Mouse (Mus musculus) CH12.LX (cell line): ENCODE results near the gene Nr2e3. TPM values are rescaled to one million over a fixed set of nuclear protein-coding genes. Genes with fewer than 3 reads are reported as not detected.

Experiments used
- DNase-seq: peaks from one replicate; pipeline ENCODE4 v3.0.0-alpha.2; 2013; ENCODE audit errors: extremely low read depth
- H3K27ac ChIP-seq: 2 replicates; pipeline ENCODE4 v1.5.1; 2012; ENCODE audit warnings: low read depth, mild to moderate bottlenecking, control low read depth, moderate library complexity; ENCODE audit not compliant: insufficient read depth
- H3K27me3 ChIP-seq: replicated peaks from 2 replicates; pipeline ENCODE3; 2012; ENCODE audit warnings: inconsistent platforms
- H3K36me3 ChIP-seq, 2 experiments: replicated peaks in 1 of 2; 2 replicates each; pipeline versions ENCODE3 to v1.6.1; 2012; ENCODE audit warnings: inconsistent platforms in 1 of 2, low read length in 1 of 2, mild to moderate bottlenecking in 1 of 2, mixed read lengths in 1 of 2, moderate library complexity in 1 of 2; ENCODE audit not compliant: control insufficient read depth in 1 of 2, insufficient read depth in 1 of 2
- H3K4me1 ChIP-seq, 2 experiments: 2 replicates each; pipeline ENCODE4 v1.6.1; 2012; ENCODE audit warnings: inconsistent platforms in 1 of 2, moderate library complexity in 1 of 2; ENCODE audit not compliant: insufficient read depth in 2 of 2, control insufficient read depth in 1 of 2
- H3K4me2 ChIP-seq: 2 replicates; pipeline ENCODE4 v1.6.1; 2012; ENCODE audit warnings: low read depth, mild to moderate bottlenecking, control low read depth; ENCODE audit not compliant: poor library complexity, insufficient read depth, severe bottlenecking
- H3K4me3 ChIP-seq, 3 experiments: fragments of 150-350 bp in 1 of 3; sonication (generic) in 1 of 3; replicated peaks in 1 of 3; 2 replicates each; pipeline versions ENCODE3 to v1.5.1; 2011 to 2012; ENCODE audit warnings: low read depth in 2 of 3, low read length in 2 of 3, mild to moderate bottlenecking in 2 of 3, moderate library complexity in 2 of 3, control low read depth in 1 of 3, improper control_type of control experiment in 1 of 3, inconsistent platforms in 1 of 3, mixed read lengths in 1 of 3; ENCODE audit not compliant: poor library complexity in 1 of 3
- H3K79me2 ChIP-seq: replicated peaks from 2 replicates; pipeline ENCODE4 v1.6.1; 2012; ENCODE audit warnings: mild to moderate bottlenecking, moderate library complexity; ENCODE audit not compliant: control insufficient read depth, poor library complexity, insufficient read depth, severe bottlenecking; ENCODE audit errors: extremely low read depth
- H3K9ac ChIP-seq: 2 replicates; pipeline ENCODE4 v1.6.1; 2012; ENCODE audit warnings: low read depth, mild to moderate bottlenecking, control low read depth, moderate library complexity; ENCODE audit not compliant: insufficient read depth
- H3K9me3 ChIP-seq: replicated peaks from 2 replicates; pipeline ENCODE3; 2012; ENCODE audit warnings: low read length, inconsistent platforms, mixed read lengths
- CHD2 ChIP-seq: IDR thresholded peaks from 2 replicates; pipeline ENCODE4 v1.6.1; 2011; ENCODE audit warnings: low read length, improper control_type of control experiment
- E2F4 ChIP-seq: IDR thresholded peaks from 2 replicates; pipeline ENCODE4 v1.6.1; 2011; ENCODE audit warnings: low read depth, low read length, improper control_type of control experiment; ENCODE audit not compliant: insufficient replicate concordance
- ELF1 ChIP-seq: IDR thresholded peaks from 2 replicates; pipeline ENCODE4 v1.6.1; 2014; ENCODE audit warnings: low read depth, mild to moderate bottlenecking, inconsistent platforms, low read length, improper control_type of control experiment
- EP300 ChIP-seq: IDR thresholded peaks from 2 replicates; pipeline ENCODE4 v1.6.1; 2011; ENCODE audit warnings: low read length, improper control_type of control experiment
- KAT2A ChIP-seq: IDR thresholded peaks from 2 replicates; pipeline ENCODE4 v1.6.1; 2012; ENCODE audit warnings: low read length, improper control_type of control experiment, inconsistent platforms; ENCODE audit not compliant: insufficient replicate concordance
- MAFK ChIP-seq: IDR thresholded peaks from 2 replicates; pipeline ENCODE4 v1.6.1; 2011; ENCODE audit warnings: low read length, improper control_type of control experiment; ENCODE audit not compliant: insufficient replicate concordance
- MAX ChIP-seq: IDR thresholded peaks from 2 replicates; pipeline ENCODE4 v1.6.1; 2011; ENCODE audit warnings: low read length, improper control_type of control experiment
- MAZ ChIP-seq: IDR thresholded peaks from 2 replicates; pipeline ENCODE4 v1.6.1; 2012; ENCODE audit warnings: low read depth, mild to moderate bottlenecking, inconsistent platforms, low read length, improper control_type of control experiment, moderate library complexity
- MEF2A ChIP-seq: IDR thresholded peaks from 2 replicates; pipeline ENCODE4 v1.6.1; 2014; ENCODE audit warnings: low read depth, mild to moderate bottlenecking, inconsistent platforms, low read length, improper control_type of control experiment, borderline replicate concordance
- MXI1 ChIP-seq: IDR thresholded peaks from 2 replicates; pipeline ENCODE4 v1.6.1; 2011; ENCODE audit warnings: mild to moderate bottlenecking, low read depth, low read length, improper control_type of control experiment
- NRF1 ChIP-seq: IDR thresholded peaks from 2 replicates; pipeline ENCODE4 v1.6.1; 2014; ENCODE audit warnings: low read depth, mild to moderate bottlenecking, inconsistent platforms, low read length, improper control_type of control experiment, moderate library complexity
- PAX5 ChIP-seq: IDR thresholded peaks from 2 replicates; pipeline ENCODE4 v1.6.1; 2012; ENCODE audit warnings: low read length, inconsistent platforms, mixed read lengths
- POLR2AphosphoS2 ChIP-seq: IDR thresholded peaks from 2 replicates; pipeline ENCODE4 v1.6.1; 2011; ENCODE audit warnings: low read depth, low read length, improper control_type of control experiment
- RAD21 ChIP-seq: IDR thresholded peaks from 2 replicates; pipeline ENCODE4 v1.6.1; 2011; ENCODE audit warnings: low read depth, mild to moderate bottlenecking, low read length, improper control_type of control experiment, moderate library complexity
- RCOR1 ChIP-seq: conservative IDR thresholded peaks from 2 replicates; pipeline ENCODE4 v1.6.1; 2012; ENCODE audit warnings: low read depth, mild to moderate bottlenecking, inconsistent platforms, low read length, improper control_type of control experiment
- SMC3 ChIP-seq: IDR thresholded peaks from 2 replicates; pipeline ENCODE4 v1.6.1; 2011; ENCODE audit warnings: low read depth, low read length, improper control_type of control experiment
- TCF12 ChIP-seq: IDR thresholded peaks from 2 replicates; pipeline ENCODE4 v1.6.1; 2014; ENCODE audit warnings: low read depth, mild to moderate bottlenecking, inconsistent platforms, low read length, improper control_type of control experiment
- UBTF ChIP-seq: IDR thresholded peaks from 2 replicates; pipeline ENCODE4 v1.6.1; 2012; ENCODE audit warnings: low read depth, mild to moderate bottlenecking, inconsistent platforms, low read length, improper control_type of control experiment, moderate library complexity
- USF1 ChIP-seq: IDR thresholded peaks from 2 replicates; pipeline ENCODE4 v1.6.1; 2014; ENCODE audit warnings: low read depth, mild to moderate bottlenecking, inconsistent platforms, low read length, improper control_type of control experiment
- USF2 ChIP-seq: conservative IDR thresholded peaks from 2 replicates; pipeline ENCODE4 v1.6.1; 2011; ENCODE audit warnings: low read depth, low read length, improper control_type of control experiment
- ZC3H11A ChIP-seq: IDR thresholded peaks from 2 replicates; pipeline ENCODE4 v1.6.1; 2012; ENCODE audit warnings: low read depth, mild to moderate bottlenecking, inconsistent platforms, low read length, improper control_type of control experiment
- ZKSCAN1 ChIP-seq: IDR thresholded peaks from 2 replicates; pipeline ENCODE4 v1.6.1; 2012; ENCODE audit warnings: low read depth, inconsistent platforms, low read length, improper control_type of control experiment, borderline replicate concordance
- ZMIZ1 ChIP-seq: IDR thresholded peaks from 2 replicates; pipeline ENCODE4 v1.6.1; 2012; ENCODE audit warnings: low read depth, mild to moderate bottlenecking, inconsistent platforms, low read length, improper control_type of control experiment
- ZNF384 ChIP-seq: IDR thresholded peaks from 2 replicates; pipeline ENCODE4 v1.6.1; 2012; ENCODE audit warnings: low read depth, low read length, improper control_type of control experiment, inconsistent platforms
- dilution Hi-C: fragments of 300-500 bp; cut with MboI; formaldehyde crosslinking; loops from 2 replicates; pipeline ENCODE4 v1.14.3; 2020; ENCODE audit warnings: low sequenced_read_pairs; ENCODE audit not compliant: extremely low pct_unique_long_range_greater_than_20kb, extremely low pct_ligation_motif_present
- in situ Hi-C: fragments of 300-500 bp; cut with MboI; formaldehyde crosslinking; loops from 3 replicates; pipeline ENCODE4 v1.14.3; 2019; ENCODE audit warnings: low sequenced_read_pairs, low pct_ligation_motif_present, low pct_unique_long_range_greater_than_20kb, mixed read lengths
- polyA plus RNA-seq: library from polyadenylated mRNA; unstranded; fragments of >175 nt; gene quantifications from 2 replicates; pipeline ENCODE4 v1.2.1, GENCODE M21; 2012; ENCODE audit warnings: low read depth; ENCODE audit not compliant: insufficient read length
- total RNA-seq, 2 experiments: library from RNA; depleted of rRNA; stranded (reverse); fragments of 300-350 nt in 1 of 2; fragments of >200 nt in 1 of 2; gene quantifications; 2 replicates each; pipeline ENCODE4 v1.2.3; 2012 to 2014

Nr2e3 gene
- total and polyA plus RNA-seq, 3 experiments = 0.13 TPM; not detected in 2

DNA sequence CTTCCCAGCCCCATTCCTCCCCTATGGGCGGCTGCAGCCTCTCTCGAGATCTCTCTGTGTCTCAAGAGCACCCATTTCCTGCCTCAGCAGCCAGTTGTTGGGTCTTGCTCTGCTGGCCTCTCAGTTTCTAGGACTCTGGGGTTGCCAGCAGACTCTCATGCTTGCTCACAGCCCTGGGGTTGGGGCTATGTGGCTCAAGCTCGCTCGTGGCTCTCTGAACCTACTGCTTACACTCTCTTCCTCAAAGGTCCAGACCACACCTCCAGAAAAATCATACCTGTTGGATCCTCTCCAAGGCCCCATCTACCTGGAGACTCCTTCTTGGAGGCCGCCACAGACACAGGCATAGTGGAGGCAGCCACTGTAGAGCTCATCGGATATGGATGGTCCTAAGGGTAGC, 10.9 kb downstream of the Nr2e3 start:
- Histone ChIP-seq H3K27me3 (no peaks in the 10 kb centered on the region), H3K9ac (no peak overlapping the region), H3K4me3 (no peak overlapping the region), H3K4me1 (peaks cover 0 to 16% of the 10 kb centered on the region in 2 experiments; a peak in 2 of 4 replicates), H3K9me3 (no peaks in the 10 kb centered on the region), H3K36me3 (no peaks in the 10 kb centered on the region), H3K27ac (no peak overlapping the region), H3K4me2 (no peak overlapping the region), H3K79me2 (no peaks in the 10 kb centered on the region)
- in situ Hi-C loops = no loop called here
- no peak for TF ChIP-seq SMC3
- TF ChIP-seq POLR2AphosphoS2 = no peak
- no peak for TF ChIP-seq MEF2A
- no peak for TF ChIP-seq MXI1
- no peak for TF ChIP-seq UBTF
- no peak for TF ChIP-seq USF2
- TF ChIP-seq MAFK = no peak
- no peak for TF ChIP-seq ZKSCAN1
- TF ChIP-seq ELF1 = no peak
- no peak for TF ChIP-seq ZC3H11A
- TF ChIP-seq PAX5 = no peak
- no peak for TF ChIP-seq RAD21
- no peak for TF ChIP-seq ZMIZ1
- dilution Hi-C loops = no loop called here
- no peak for DNase-seq

DNA sequence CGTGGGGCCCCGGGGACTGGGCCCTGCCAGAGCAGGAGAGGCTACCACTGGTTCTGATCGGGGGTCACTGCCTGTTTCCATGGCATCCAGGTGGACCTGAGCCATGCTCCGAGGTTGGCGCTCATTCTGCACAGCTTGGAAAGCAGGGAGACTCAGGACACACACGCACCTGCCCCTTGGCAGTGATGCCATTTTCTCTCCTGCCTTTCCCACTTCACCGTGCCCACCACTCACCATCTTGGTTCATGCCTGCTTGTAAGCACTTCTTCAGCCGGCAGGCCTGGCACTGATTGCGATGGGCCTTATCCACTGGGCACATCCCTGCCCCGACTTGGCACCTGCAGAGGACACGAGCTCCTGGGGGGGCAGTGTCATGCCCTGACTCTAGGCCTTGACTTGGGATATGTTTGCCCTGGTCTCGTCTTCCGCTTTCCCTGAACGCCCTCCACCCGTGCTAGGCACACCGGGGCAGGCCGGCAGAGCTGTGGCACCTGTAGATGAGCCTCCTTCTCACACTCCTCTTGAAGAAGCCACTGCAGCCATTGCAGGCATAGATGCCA, 11.7 kb downstream of the Nr2e3 start:
- in situ Hi-C loops = no loop called here
- dilution Hi-C loops = no loop called here
- TF ChIP-seq RAD21 = no peak
- no peak for TF ChIP-seq MXI1
- TF ChIP-seq ZC3H11A = no peak
- no peak for TF ChIP-seq EP300
- no peak for TF ChIP-seq TCF12
- no peak for TF ChIP-seq PAX5
- no peak for TF ChIP-seq SMC3
- TF ChIP-seq MAFK = no peak
- TF ChIP-seq CHD2 = no peak
- TF ChIP-seq ZNF384 = no peak
- no peak for TF ChIP-seq RCOR1
- no peak for TF ChIP-seq NRF1
- no peak for TF ChIP-seq MAX
- TF ChIP-seq UBTF = no peak
- TF ChIP-seq KAT2A = no peak
- no peak for TF ChIP-seq ZKSCAN1
- no peak for TF ChIP-seq E2F4
- no peak for TF ChIP-seq MAZ
- TF ChIP-seq USF1 = no peak
- no peak overlapping the region for H3K4me3 ChIP-seq
- H3K4me1 ChIP-seq = peaks cover 0 to 16% of the 10 kb centered on the region in 2 experiments; a peak in 2 of 4 replicates
- no peak for DNase-seq
- no peaks in the 10 kb centered on the region for H3K79me2 ChIP-seq
- H3K9me3 ChIP-seq = no peaks in the 10 kb centered on the region
- no peak overlapping the region for H3K4me2 ChIP-seq
- no peak overlapping the region for H3K9ac ChIP-seq
- no peaks in the 10 kb centered on the region for H3K27me3 ChIP-seq
- no peak overlapping the region for H3K27ac ChIP-seq
- no peaks in the 10 kb centered on the region for H3K36me3 ChIP-seq
